Mouse (Mus musculus): ENCODE measurements around the gene Ak8. TPM values are rescaled to one million over a fixed set of nuclear protein-coding genes. Genes with fewer than 3 reads are reported as not detected.

Ak8 gene
- polyA plus RNA-seq (2015; fragmentation: Nextera tagmentation; extraction: Ambion mirVana), result 0.39 and 0.52 TPM in 2 replicates

- Histone ChIP-seq H3K9me3 (replicated peaks; ENCODE audit: control insufficient read depth, low read length) (no peaks in the 10 kb centered on the region), H3K9ac (ENCODE audit: low read depth, low read length) (peak within 1 kb of the TSS; percentile 51), H3K27me3 (ENCODE audit: control insufficient read depth, insufficient read depth, low read depth, low read length) (peaks cover 10% of the 10 kb centered on the region), H3K27ac (ENCODE audit: low read length) (peak within 1 kb of the TSS; percentile 54; the same call in 1 of the 2 replicates), H3K4me3 (ENCODE audit: low read depth, low read length) (peak within 1 kb of the TSS; percentile 64), H3K4me2 (ENCODE audit: low read depth, low read length) (peak within 1 kb of the TSS; percentile 88), H3K36me3 (ENCODE audit: control insufficient read depth, insufficient read depth) (no peaks in the 10 kb centered on the region), H3K4me1 (ENCODE audit: control insufficient read depth, low read depth, low read length) (peaks cover 24% of the 10 kb centered on the region)
- peak; percentile 44 for ATAC-seq (ENCODE audit: low read depth)
- WGBS (ENCODE audit: insufficient replicate concordance), result 1% methylated on average over 53 of the region's 53 CpGs
These were observed at the start of gene Ak8, which contains the start of gene Spaca9 for GRCm38 (mm10) chr2:28699361-28700335. Gene Ak8, plus strand, starts transcription at chr2:28700164. Gene Spaca9, minus strand, starts transcription at chr2:28699727.

- H3K36me3 ChIP-seq (ENCODE audit: control insufficient read depth, insufficient read depth), result no peaks in the 10 kb centered on the region
- no peak overlapping the region for H3K9ac ChIP-seq (ENCODE audit: low read depth, low read length)
- no peaks in the 10 kb centered on the region for H3K9me3 ChIP-seq (replicated peaks; ENCODE audit: control insufficient read depth, low read length)
- H3K27ac ChIP-seq (ENCODE audit: low read length), result no peak overlapping the region
- no peaks in the 10 kb centered on the region for H3K27me3 ChIP-seq (ENCODE audit: control insufficient read depth, insufficient read depth, low read depth, low read length)
- ATAC-seq (ENCODE audit: low read depth), result no peak
- H3K4me1 ChIP-seq (ENCODE audit: control insufficient read depth, low read depth, low read length), result no peaks in the 10 kb centered on the region
- no peak overlapping the region for H3K4me2 ChIP-seq (ENCODE audit: low read depth, low read length)
- H3K4me3 ChIP-seq (ENCODE audit: low read depth, low read length), result no peak overlapping the region
These were observed 49.4 kb upstream of the Ak8 start for GRCm38 (mm10) chr2:28650526-28650925.

DNA sequence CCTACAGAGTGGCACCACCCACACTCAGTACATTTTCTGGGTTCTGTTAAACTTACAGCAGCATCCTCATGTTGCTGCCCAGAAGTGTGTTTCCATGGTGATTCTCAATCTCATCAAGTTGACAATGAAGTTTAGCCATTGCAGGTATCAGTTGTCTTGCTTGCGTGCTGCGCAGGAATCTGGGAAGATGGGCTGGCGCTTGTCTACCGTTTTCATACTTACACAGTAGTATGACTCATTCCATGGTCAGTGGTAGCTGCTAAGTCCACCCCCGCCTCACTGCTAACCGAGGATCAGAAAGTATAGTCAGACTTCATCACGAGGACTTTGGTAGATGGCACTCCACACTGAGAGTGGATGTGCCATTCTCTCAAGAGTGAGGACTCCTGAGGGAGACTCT is 46.6 kb upstream of the Ak8 start:
- H3K27ac ChIP-seq (ENCODE audit: low read length), result no peak overlapping the region
- no peak for ATAC-seq (ENCODE audit: low read depth)
- WGBS (ENCODE audit: insufficient replicate concordance), result 85% methylated on average over 7 of the region's 7 CpGs

GRCm38 (mm10) chr2:28654295-28654694 is 45.7 kb upstream of the Ak8 start:
- H3K9ac ChIP-seq (ENCODE audit: low read depth, low read length), result no peak overlapping the region
- no peaks in the 10 kb centered on the region for H3K9me3 ChIP-seq (replicated peaks; ENCODE audit: control insufficient read depth, low read length)
- no peak overlapping the region for H3K27ac ChIP-seq (ENCODE audit: low read length)
- H3K36me3 ChIP-seq (ENCODE audit: control insufficient read depth, insufficient read depth), result peaks cover 8% of the 10 kb centered on the region
- H3K4me3 ChIP-seq (ENCODE audit: low read depth, low read length), result no peak overlapping the region
- H3K4me1 ChIP-seq (ENCODE audit: control insufficient read depth, low read depth, low read length), result no peaks in the 10 kb centered on the region
- H3K4me2 ChIP-seq (ENCODE audit: low read depth, low read length), result no peak overlapping the region
- WGBS (ENCODE audit: insufficient replicate concordance), result 43% methylated on average over 2 of the region's 2 CpGs
- no peak for ATAC-seq (ENCODE audit: low read depth)
- no peaks in the 10 kb centered on the region for H3K27me3 ChIP-seq (ENCODE audit: control insufficient read depth, insufficient read depth, low read depth, low read length)

More for the DNA sequence above, 46.6 kb upstream of the Ak8 start:
- no peak overlapping the region for H3K4me2 ChIP-seq (ENCODE audit: low read depth, low read length)
- H3K9me3 ChIP-seq (replicated peaks; ENCODE audit: control insufficient read depth, low read length), result no peaks in the 10 kb centered on the region
- H3K4me1 ChIP-seq (ENCODE audit: control insufficient read depth, low read depth, low read length), result no peaks in the 10 kb centered on the region
- no peak overlapping the region for H3K9ac ChIP-seq (ENCODE audit: low read depth, low read length)
- H3K36me3 ChIP-seq (ENCODE audit: control insufficient read depth, insufficient read depth), result peaks cover 4% of the 10 kb centered on the region; the same call in 1 of the 2 replicates
- no peaks in the 10 kb centered on the region for H3K27me3 ChIP-seq (ENCODE audit: control insufficient read depth, insufficient read depth, low read depth, low read length)
- no peak overlapping the region for H3K4me3 ChIP-seq (ENCODE audit: low read depth, low read length)

DNA sequence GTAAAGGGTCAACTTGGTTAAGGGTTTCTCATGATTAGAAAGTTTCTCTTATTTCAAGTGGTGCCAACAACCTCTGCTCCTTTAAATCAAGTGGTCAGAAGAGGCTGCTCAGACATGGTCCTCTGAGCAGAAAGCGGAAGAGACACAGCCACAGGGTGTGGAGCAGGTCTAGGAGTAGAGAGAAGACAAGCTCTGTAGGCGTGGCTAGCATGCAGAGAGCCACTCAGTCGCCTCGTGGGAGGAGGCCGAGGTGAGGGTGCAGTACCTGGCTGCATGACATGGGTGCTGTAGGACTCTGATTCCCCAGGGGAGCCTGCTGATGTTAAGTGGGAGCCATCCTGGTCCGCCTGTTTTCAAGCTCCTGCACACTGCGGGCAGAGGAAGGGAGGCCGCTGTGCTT is 43.7 kb upstream of the Ak8 start:
- no peak overlapping the region for H3K27ac ChIP-seq (ENCODE audit: low read length)
- no peaks in the 10 kb centered on the region for H3K27me3 ChIP-seq (ENCODE audit: control insufficient read depth, insufficient read depth, low read depth, low read length)
- 65% methylated on average over 8 of the region's 8 CpGs for WGBS (ENCODE audit: insufficient replicate concordance)
- peaks cover 14% of the 10 kb centered on the region for H3K36me3 ChIP-seq (ENCODE audit: control insufficient read depth, insufficient read depth)
- no peak for ATAC-seq (ENCODE audit: low read depth)
- no peaks in the 10 kb centered on the region for H3K4me1 ChIP-seq (ENCODE audit: control insufficient read depth, low read depth, low read length)
- no peak overlapping the region for H3K9ac ChIP-seq (ENCODE audit: low read depth, low read length)
- no peaks in the 10 kb centered on the region for H3K9me3 ChIP-seq (replicated peaks; ENCODE audit: control insufficient read depth, low read length)
- no peak overlapping the region for H3K4me3 ChIP-seq (ENCODE audit: low read depth, low read length)
- H3K4me2 ChIP-seq (ENCODE audit: low read depth, low read length), result no peak overlapping the region

DNA sequence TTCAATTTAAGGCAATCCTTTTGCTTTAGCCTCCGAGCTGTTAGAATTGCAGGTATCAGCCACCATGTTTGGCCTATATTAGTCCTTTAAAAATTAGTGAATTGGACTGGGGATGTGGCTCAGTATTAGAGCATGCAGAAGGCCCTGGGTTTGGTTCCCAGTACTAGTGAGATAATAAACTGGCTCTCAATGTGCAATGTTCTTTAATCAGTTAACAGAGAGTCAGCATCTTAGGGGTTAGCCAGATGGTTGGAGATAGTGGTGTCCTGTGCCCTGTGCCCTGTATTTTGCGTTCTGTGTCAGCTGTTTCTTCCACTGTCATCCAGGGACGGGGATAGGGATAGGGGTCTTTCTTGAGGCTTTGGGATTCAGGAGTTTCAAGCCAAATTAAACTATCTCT is 37.1 kb upstream of the Ak8 start:
- ATAC-seq (ENCODE audit: low read depth), result peak; percentile 53
- WGBS (ENCODE audit: insufficient replicate concordance), result 58% methylated on average over 3 of the region's 3 CpGs
- Histone ChIP-seq H3K27me3 (ENCODE audit: control insufficient read depth, insufficient read depth, low read depth, low read length) (no peaks in the 10 kb centered on the region), H3K9ac (ENCODE audit: low read depth, low read length) (no peak overlapping the region), H3K27ac (ENCODE audit: low read length) (no peak overlapping the region), H3K4me2 (ENCODE audit: low read depth, low read length) (no peak overlapping the region), H3K4me3 (ENCODE audit: low read depth, low read length) (no peak overlapping the region), H3K9me3 (replicated peaks; ENCODE audit: control insufficient read depth, low read length) (no peaks in the 10 kb centered on the region), H3K4me1 (ENCODE audit: control insufficient read depth, low read depth, low read length) (no peaks in the 10 kb centered on the region), H3K36me3 (ENCODE audit: control insufficient read depth, insufficient read depth) (peaks cover 24% of the 10 kb centered on the region)

- no peaks in the 10 kb centered on the region for H3K4me1 ChIP-seq (ENCODE audit: control insufficient read depth, low read depth, low read length)
- H3K27me3 ChIP-seq (ENCODE audit: control insufficient read depth, insufficient read depth, low read depth, low read length), result no peaks in the 10 kb centered on the region
- no peak overlapping the region for H3K4me3 ChIP-seq (ENCODE audit: low read depth, low read length)
- no peak overlapping the region for H3K4me2 ChIP-seq (ENCODE audit: low read depth, low read length)
- no peak for ATAC-seq (ENCODE audit: low read depth)
- H3K9ac ChIP-seq (ENCODE audit: low read depth, low read length), result no peak overlapping the region
- no peak overlapping the region for H3K27ac ChIP-seq (ENCODE audit: low read length)
- H3K36me3 ChIP-seq (ENCODE audit: control insufficient read depth, insufficient read depth), result peaks cover 17% of the 10 kb centered on the region
- WGBS (ENCODE audit: insufficient replicate concordance), result 72% methylated on average over 3 of the region's 3 CpGs
- no peaks in the 10 kb centered on the region for H3K9me3 ChIP-seq (replicated peaks; ENCODE audit: control insufficient read depth, low read length)
These were observed 34.1 kb upstream of the Ak8 start for GRCm38 (mm10) chr2:28665818-28666217.

DNA sequence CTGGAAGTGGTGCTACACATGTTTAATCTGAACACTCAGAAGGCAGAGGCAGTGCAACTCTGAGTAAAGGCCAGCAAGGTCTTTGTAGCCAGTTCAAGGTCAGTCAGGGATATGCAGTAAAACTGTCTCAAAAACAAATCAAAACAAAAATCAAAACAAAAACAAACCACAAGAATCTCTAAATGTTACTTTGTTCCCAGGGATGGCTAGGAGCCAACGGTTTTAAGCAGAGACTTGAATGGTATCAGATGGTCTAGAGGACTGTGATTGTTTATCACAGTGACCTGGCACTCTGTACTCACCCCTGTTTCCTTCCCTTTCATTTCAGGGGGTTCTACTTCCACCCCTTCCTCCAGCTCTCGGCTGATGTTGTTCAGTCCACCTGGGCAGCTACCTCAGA is 28.5 kb upstream of the Ak8 start:
- WGBS (ENCODE audit: insufficient replicate concordance), result 53% methylated on average over 2 of the region's 2 CpGs
- Histone ChIP-seq H3K9ac (ENCODE audit: low read depth, low read length) (no peak overlapping the region), H3K27ac (ENCODE audit: low read length) (no peak overlapping the region), H3K4me1 (ENCODE audit: control insufficient read depth, low read depth, low read length) (no peaks in the 10 kb centered on the region; the same call in 1 of the 2 replicates), H3K9me3 (replicated peaks; ENCODE audit: control insufficient read depth, low read length) (no peaks in the 10 kb centered on the region), H3K4me2 (ENCODE audit: low read depth, low read length) (no peak overlapping the region), H3K4me3 (ENCODE audit: low read depth, low read length) (no peak overlapping the region), H3K36me3 (ENCODE audit: control insufficient read depth, insufficient read depth) (peaks cover 24% of the 10 kb centered on the region), H3K27me3 (ENCODE audit: control insufficient read depth, insufficient read depth, low read depth, low read length) (no peaks in the 10 kb centered on the region)
- ATAC-seq (ENCODE audit: low read depth), result no peak

DNA sequence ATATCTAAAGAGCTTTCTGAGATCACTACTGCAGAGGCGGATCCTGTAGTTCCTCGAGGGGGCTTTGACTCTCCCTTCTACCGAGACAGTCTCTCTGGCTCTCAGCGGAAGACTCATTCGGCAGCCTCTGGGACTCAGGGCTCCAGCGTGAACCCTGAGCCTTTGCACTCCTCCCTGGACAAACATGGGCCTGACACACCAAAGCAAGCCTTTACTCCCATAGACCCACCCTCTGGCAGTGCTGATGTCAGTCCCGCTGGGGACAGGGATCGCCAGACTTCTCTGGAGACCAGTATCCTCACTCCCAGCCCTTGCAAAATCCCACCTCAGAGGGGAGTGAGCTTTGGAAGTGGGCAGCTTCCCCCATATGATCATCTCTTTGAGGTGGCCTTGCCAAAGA is 24.0 kb upstream of the Ak8 start:
- ATAC-seq (ENCODE audit: low read depth), result peak; percentile 82
- H3K4me1 ChIP-seq (ENCODE audit: control insufficient read depth, low read depth, low read length), result no peaks in the 10 kb centered on the region; the same call in 1 of the 2 replicates
- no peak overlapping the region for H3K4me3 ChIP-seq (ENCODE audit: low read depth, low read length)
- no peaks in the 10 kb centered on the region for H3K9me3 ChIP-seq (replicated peaks; ENCODE audit: control insufficient read depth, low read length)
- H3K4me2 ChIP-seq (ENCODE audit: low read depth, low read length), result no peak overlapping the region
- 73% methylated on average over 8 of the region's 8 CpGs for WGBS (ENCODE audit: insufficient replicate concordance)
- H3K27ac ChIP-seq (ENCODE audit: low read length), result peak overlapping the region; percentile 16; the same call in 1 of the 2 replicates
- no peak overlapping the region for H3K9ac ChIP-seq (ENCODE audit: low read depth, low read length)
- peaks cover 36% of the 10 kb centered on the region for H3K36me3 ChIP-seq (ENCODE audit: control insufficient read depth, insufficient read depth)
- no peaks in the 10 kb centered on the region for H3K27me3 ChIP-seq (ENCODE audit: control insufficient read depth, insufficient read depth, low read depth, low read length)

Measured in liver, embryonic 16.5 days (tissue).